Mouse (Mus musculus) layer of hippocampus, postnatal 25 days (tissue): ENCODE data around the gene Nudt7. TPM values are rescaled to one million over a fixed set of nuclear protein-coding genes. Genes with fewer than 3 reads are reported as not detected.

Experiments used
- DNase-seq, 2 experiments: peaks; one replicate each; pipeline ENCODE4 v3.0.0; 2022; ENCODE audit warnings: mixed read lengths in 2 of 2, low spot score in 1 of 2; ENCODE audit errors: extremely low spot score in 1 of 2
- total RNA-seq, 2 experiments: library from RNA; stranded (reverse); gene quantifications; 2 replicates each; pipeline ENCODE4 v1.2.3; 2021

The Nudt7 gene
- total RNA-seq = 1 to 10 TPM; 2.8 to 5.7 TPM

DNA sequence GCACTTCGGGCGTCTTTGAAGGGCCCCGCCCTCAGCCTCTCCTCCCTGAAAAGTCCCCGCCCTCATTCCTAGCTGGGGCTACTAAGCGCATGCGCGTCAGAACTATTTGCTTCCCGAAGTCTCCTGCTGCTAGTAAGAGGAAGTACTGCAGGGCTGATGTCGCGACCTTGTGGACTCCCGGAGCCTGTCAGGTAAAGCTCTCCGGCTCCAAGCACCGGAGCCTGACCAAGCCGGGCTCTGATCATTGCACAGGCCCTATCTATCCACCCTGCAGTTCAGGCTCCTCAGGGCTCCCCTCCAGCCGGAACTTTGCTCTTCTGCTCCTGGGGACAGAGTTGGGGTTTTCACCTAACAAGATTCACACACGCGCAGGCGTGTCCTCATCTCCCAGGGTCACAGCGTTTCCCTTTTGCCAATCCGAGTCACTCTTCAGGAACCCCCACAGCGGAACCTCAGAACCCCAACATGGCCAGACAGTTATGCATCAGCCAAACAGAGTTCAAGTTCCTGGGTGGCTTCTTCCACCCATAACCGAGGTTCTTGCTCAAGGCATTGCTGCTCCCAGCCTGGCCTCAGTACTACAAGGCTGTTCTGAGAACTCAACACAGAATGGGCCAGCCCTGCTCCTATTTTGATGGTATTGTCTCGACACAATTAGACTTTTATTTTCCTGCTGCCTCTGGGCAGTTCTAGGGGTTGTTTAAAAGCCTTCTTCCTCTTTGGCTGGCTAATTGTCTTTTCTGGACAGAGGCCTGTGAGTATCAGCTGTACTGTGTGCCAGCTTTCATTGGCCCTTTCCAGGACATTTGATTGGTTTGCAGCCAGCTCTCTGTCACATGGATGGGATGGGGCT, at the start of gene Nudt7:
Gene Nudt7 (plus strand): TSS at position 48 of the 853 bp plus-strand sequence.
- DNase-seq = peak; percentile 46 to 62

GRCm38 (mm10) chr8:114087932-114088331, 45.4 kb upstream of the Nudt7 start:
- DNase-seq = no peak

GRCm38 (mm10) chr8:114090736-114091135, 42.6 kb upstream of the Nudt7 start:
- DNase-seq = no peak

DNA sequence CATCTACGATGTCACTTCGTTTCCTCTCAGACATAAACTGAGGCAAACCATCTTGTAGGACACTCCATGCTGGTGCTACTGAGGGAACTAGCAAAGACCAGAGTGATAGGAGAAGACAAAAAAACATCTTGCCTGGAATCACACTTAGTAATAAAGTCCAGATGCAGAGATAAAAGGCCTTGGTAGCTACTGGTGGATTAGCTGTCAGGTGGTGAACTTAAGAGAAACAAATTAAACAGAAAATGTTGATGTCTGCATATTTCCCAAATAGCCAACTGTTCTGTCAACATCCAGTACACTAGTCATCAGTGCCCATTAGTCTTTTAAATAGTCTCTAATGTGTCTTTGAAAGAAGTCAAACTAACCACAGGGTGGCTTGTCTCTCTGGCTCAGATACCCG, 40.0 kb upstream of the Nudt7 start:
- no peak for DNase-seq

DNA sequence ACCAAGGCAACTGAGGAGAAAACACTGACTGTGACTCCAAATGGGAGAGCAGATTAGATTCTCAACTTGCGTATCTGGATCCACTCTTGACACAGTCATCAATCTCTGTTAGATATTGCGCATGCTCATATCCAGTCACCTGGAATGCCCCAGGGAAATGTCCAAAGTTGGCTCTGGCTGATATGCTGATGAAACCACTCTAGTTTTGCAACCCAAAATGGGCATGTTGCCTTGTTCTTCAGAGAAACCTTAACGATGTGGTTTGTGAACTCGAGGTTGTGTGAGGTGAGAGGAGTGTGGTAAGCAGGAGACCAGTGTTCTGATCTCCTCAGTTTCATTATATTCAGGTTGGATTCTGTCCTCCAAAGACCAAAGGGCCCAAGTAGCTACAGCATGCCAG, 38.8 kb upstream of the Nudt7 start:
- DNase-seq = no peak

DNA sequence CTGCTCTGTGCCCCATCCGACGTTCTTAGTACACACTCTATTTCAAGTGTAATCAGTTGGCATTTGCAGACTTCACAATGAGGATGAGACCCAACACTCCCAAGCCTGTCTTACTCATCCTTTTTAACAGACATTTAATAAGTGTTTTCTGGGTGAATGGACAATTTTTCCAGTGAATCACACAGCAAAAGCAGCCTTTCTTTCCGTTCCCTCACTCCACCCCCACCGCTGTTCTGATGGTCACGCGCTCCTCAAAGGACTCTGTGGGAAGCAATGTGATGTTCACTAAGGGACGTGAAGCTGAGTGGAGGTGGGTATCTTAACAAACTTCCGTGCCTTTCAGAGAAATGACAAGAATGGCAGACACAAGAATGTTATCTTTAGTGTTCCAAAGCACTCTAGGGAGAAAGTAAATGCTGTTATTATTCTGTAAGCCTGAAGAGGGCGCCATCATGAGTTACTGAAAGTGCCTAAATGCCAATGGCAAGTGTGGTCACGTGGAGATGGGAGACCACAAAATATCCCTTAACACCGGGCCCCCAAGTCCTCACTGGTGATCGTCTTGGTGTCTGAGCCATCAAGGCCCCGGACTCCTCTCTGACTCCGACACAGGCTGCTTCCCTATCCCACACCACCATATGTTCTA, 32.7 kb upstream of the Nudt7 start:
- no peak for DNase-seq

DNA sequence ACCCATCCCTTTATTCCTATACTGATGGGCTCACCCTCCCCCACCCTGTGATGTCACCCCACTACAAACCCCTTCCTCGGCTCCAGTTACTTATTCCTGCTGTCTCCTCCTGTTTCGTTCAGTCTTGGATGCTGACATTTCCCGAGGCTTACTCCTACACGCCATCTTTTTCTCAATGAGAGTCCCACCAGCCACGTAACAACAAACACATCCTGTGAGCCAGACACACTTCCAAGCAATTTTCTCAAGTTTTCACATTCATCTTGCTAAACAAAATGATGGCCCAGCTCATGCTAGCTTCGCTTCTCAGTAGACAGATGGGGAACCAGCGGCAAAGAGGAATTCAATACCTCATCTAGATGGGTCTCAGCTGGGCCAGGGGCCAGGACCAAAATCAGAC, 30.0 kb upstream of the Nudt7 start:
- no peak for DNase-seq

DNA sequence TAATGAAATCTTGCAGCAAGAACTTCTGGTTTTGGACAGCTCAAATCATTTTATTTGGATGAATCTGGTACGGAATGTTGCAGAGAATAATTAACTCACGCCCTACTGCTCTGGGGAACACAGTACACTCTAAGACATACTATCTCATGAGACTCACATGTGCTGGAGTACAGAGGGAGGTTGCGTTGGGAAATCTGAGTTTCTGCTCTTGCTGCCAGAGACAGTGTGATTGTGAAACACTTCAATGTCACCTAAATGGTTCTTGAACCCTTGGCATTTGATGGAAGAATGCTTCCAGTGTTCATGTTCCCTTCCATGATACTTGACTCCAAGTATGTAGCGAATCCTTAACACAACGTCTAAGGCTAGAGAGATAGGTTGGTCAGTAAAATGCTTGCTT, 27.4 kb upstream of the Nudt7 start:
- no peak for DNase-seq

GRCm38 (mm10) chr8:114109365-114110140, 23.8 kb upstream of the Nudt7 start:
- no peak for DNase-seq

- DNase-seq = no peak
These were observed 18.3 kb upstream of the Nudt7 start for GRCm38 (mm10) chr8:114115076-114115475.

DNA sequence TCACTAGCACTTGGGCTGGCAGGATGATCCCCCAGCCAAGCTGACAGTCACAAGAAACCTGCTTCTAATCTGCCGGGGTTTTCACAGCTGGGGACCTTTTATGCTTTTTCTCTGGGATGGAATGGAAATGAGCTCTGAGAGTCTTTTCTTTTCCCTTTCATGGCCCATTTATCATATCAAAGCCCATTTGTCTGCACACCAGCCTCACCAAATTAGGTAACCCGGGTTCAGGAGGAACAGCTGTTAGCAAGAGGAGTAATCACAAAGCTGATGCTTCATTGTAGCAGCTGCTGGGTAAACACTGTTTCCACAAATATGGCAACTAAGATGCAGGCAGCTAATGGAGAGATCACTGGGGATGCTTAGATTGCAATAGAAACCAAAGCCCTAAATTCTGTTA, 17.3 kb upstream of the Nudt7 start:
- no peak for DNase-seq

- no peak for DNase-seq
These were observed 15.9 kb upstream of the Nudt7 start for GRCm38 (mm10) chr8:114117439-114117838.

DNA sequence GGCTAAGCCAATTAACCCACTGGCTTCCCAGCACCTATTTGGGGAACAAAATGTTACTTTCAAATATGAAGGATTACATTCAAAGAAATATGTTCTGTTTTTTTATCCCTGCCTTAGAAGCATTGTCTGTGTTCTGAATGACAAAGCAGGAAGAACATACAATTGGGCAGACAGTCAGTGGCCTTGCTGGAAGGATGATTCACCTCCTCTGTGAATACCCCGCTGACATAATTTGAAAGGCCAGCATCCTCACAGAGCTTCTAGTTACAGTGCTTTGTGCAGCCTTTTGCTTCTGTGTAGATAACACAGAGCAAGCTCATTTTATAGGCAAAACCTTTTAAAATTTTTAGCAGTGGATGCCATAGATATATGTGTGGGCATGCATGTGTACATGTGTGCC, 11.6 kb upstream of the Nudt7 start:
- no peak for DNase-seq

DNA sequence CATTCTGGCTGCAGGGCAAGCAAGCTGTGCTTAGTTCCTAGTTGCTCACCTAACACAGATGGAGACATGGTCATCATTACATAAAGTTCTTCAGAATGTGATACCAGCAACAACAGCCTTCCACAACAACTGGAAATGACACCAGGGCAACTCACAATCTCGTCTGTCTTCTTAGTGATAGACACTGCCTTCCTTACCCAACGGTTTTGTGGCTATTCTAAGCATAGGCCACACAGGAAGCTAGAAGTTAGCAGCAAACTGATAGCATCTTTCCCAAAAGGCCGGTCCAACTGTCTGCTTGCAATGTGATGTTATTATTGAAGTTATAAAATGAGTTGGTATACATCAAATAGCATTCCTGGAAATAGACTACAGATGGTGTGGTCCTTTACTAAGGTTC, 9.7 kb upstream of the Nudt7 start:
- DNase-seq = no peak

GRCm38 (mm10) chr8:114124084-114124750, 9.1 kb upstream of the Nudt7 start:
- DNase-seq = no peak

DNA sequence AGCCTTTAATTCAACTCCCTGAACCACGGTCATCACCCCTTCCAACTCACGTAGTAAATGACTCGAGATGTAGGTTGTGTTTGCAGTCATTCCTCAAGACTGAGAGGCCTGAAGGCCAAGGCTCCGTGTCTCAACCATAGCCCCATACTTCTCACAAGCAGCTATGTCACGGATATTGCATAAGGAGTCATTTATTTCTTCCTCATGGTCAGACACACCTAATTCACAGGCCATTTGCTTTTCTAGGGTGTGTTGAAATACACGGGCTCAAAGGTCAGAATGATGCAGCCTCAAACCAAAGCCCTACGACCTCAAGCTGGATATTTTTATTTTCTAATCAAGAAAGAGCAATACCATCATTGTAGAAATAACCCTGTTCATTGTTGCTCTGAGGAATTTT, 2.5 kb upstream of the Nudt7 start:
- DNase-seq = no peak

- DNase-seq = no peak
These were observed 1.9 kb upstream of the Nudt7 start for GRCm38 (mm10) chr8:114131421-114131820.

GRCm38 (mm10) chr8:114133050-114133509, 277 bp upstream of the Nudt7 start:
- no peak for DNase-seq

DNA sequence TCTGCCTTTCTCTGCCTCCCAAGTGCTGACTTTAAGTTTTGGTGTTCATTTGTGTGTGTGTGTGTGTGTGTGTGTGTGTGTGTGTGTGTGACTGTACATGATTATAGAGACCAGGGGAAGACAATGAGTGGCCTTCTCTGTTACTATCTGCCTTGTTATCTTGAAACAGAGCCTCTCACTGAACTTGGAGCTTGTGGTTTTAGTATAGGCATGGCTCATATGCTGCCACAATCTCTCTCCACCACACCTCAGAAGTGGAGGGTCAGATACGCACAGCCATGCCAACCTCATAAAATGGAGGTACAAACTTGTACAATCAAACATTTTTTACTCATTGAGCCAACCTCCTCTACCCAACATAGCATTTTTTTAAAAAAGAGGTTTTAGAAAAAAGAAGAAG, 3.4 kb downstream of the Nudt7 start:
- no peak for DNase-seq

GRCm38 (mm10) chr8:114137181-114137580, 3.8 kb downstream of the Nudt7 start:
- no peak for DNase-seq

GRCm38 (mm10) chr8:114140437-114140836, 7.1 kb downstream of the Nudt7 start:
- no peak for DNase-seq
